Mouse (Mus musculus): ENCODE data around the gene Grb7.

Grb7 gene

DNA sequence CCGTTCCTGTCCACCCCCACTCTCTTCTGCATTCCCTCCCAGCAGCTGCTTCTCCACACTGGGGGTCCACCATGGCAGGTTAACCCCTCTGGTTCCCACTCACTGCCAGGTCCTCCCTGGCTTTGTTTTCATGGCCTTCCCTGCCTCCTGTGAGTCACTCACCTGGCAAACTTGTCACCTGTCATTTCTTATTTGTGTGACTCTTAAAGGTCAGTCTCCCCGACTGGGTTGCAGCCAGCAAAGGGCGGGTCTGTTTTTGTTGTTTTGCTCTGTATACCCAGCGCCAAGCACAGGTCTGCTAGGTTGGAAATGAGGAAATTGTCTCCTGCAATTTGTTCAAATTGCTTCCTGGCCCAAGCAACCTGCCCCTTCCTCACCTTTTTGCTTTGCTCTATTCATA is 515 bp upstream of the Grb7 start:
- in situ Hi-C loops (cut with MboI, MseI) = no loop called here

- in situ Hi-C loops (cut with MboI, MseI) = no loop called here
These were observed 624 bp downstream of the Grb7 start for GRCm38 (mm10) chr11:98446562-98447474.

DNA sequence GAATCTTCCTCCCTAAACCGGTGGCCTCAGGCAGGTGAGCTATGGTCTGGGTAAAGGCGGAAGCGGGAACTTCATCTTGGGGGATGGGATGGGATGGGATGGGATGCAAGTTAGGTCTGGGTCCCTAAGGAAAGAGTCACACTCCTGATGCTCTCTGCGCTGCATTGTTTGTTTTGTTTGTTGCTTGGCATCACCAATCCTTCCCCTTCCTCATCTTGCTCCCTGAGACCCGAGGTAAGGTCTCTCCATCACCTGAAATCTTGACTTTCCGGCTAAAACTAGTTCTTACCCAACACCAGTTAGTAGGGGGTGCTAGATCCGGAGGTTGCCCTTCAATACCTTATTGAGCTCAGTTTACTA is 1.3 kb downstream of the Grb7 start:
- in situ Hi-C loops (cut with MboI, MseI) = no loop called here

- in situ Hi-C loops (cut with MboI, MseI) = no loop called here
These were observed 2.1 kb downstream of the Grb7 start for GRCm38 (mm10) chr11:98448191-98448790.

DNA sequence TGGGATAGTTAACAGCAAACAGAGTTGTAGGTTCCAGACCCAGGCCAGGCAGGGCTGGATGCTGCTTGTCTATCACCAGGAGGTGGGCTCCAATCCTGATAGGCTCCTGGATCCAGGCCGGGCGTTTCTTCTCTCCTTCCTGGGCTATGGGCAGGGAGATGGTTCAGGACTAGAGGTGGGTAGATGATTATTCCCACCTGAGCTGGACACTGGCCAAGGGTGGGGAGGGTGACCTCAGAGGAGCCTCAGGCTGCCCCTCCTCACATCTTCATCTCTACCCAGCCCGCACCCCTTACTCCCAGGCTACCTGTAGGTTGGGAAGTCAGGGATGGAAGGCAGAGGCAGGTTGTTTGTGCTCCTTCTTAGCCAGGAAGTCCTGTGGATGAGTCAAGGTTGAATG is 3.2 kb downstream of the Grb7 start:
- in situ Hi-C loops (cut with MboI, MseI) = no loop called here

DNA sequence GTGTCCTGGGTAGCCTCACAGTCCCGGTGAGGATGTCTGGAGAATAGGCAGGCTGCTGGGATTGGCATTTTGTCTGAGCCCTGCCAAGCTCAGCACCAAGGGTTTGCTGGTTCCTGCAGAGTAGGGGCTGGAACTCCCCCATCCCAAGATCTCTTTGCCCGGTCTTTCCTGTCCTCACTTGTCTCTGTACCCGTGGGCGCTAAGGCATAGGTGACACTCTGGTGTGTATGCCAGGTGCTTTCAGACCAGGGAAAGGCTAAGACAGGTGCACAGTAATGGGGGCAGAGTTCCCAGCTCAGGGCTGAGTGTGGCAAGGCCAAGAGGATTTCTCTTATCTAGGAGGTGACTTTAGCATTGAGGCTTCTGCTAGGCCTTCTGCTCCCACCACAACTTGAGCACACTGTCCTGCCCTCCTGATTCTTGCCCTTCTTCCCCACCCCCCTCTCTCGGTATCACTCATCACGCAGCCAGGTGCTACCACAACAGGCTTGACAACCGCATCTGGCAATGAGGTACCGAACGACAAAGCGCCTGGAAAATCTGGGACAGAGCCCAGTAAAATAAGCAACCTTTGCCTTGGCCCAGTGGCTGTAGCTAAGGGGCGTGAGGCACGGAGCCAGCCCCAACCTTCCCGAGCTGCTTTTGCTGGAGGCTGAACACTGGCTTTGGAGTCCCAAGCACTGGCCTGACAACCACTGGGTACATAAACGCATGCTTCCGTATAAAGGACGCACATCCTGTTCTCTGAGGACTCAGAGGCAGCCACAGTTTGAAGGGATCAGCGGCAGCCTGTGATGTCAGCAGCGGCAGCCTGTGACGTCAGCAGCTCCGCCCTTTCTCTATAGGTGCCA is 4.0 kb downstream of the Grb7 start:
- in situ Hi-C loops (cut with MboI, MseI) = no loop called here

DNA sequence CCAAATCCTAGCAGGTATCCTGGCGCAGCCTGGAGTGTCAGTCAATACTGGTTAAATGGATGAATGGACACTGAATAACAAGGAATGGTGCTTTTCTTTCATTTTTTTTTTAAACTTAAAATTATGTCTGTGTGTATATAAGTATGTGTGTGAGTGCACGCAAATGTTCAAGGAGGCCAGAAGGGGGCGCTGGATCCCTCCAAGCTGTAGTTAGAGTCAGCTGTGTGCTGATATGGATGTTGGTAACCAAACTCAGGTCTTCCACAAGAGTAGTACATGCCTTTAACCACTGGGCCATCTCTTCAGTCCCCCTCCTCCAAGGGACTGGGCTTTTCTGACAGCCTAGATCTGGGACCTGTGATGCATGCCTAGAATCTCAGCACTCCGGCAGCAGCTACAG is 9.3 kb downstream of the Grb7 start:
- in situ Hi-C loops (cut with MboI, MseI) = no loop called here

- in situ Hi-C loops (cut with MboI, MseI) = no loop called here
These were observed 10.4 kb downstream of the Grb7 start for GRCm38 (mm10) chr11:98456545-98456944.

GRCm38 (mm10) chr11:98456945-98457344 is 10.8 kb downstream of the Grb7 start:
- in situ Hi-C loops (cut with MboI, MseI) = no loop called here

- in situ Hi-C loops (cut with MboI, MseI) = no loop called here
These were observed 11.3 kb downstream of the Grb7 start for GRCm38 (mm10) chr11:98457367-98458120.

- in situ Hi-C loops (cut with MboI, MseI) = no loop called here
These were observed 12.2 kb downstream of the Grb7 start for GRCm38 (mm10) chr11:98458121-98458990.

- in situ Hi-C loops (cut with MboI, MseI) = no loop called here
These were observed 13.0 kb downstream of the Grb7 start for GRCm38 (mm10) chr11:98459071-98459741.

GRCm38 (mm10) chr11:98459860-98460259 is 13.7 kb downstream of the Grb7 start:
- in situ Hi-C loops (cut with MboI, MseI) = no loop called here

DNA sequence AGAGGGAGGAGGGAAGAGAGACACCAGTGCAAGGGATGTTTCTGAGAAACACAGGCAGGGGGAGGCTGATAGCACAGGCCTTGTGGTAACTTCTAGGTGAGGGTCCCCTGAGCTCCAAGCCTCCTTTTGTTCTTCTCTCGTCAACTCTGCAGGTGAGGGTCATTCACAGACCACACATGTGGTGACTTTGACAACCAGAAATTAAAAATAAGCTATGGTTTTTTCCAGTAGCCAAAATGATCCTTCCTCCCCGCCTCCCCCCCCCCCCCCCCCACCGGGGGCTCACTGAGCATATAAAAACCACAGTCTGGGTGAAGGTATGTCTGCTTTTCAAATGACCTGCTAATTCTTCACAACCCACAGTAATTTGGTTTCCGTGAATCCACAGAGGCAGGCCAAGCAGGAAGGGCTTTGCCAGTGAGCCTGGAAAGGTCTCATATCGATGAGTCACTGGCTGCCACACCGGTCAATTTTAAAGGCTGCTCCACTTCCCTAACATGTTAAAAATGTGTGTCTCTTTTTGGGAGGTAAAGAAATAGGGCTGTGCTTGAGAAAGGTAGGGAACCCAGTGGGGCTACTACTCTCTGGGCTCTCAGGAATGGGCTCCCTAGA is 15.0 kb downstream of the Grb7 start:
- in situ Hi-C loops (cut with MboI, MseI) = no loop called here

GRCm38 (mm10) chr11:98462255-98462654 is 16.1 kb downstream of the Grb7 start:
- in situ Hi-C loops (cut with MboI, MseI) = no loop called here

- in situ Hi-C loops (cut with MboI, MseI) = no loop called here
These were observed 17.7 kb downstream of the Grb7 start for GRCm38 (mm10) chr11:98463911-98464310.

GRCm38 (mm10) chr11:98464516-98464915 is 18.3 kb downstream of the Grb7 start:
- in situ Hi-C loops (cut with MboI, MseI) = no loop called here

DNA sequence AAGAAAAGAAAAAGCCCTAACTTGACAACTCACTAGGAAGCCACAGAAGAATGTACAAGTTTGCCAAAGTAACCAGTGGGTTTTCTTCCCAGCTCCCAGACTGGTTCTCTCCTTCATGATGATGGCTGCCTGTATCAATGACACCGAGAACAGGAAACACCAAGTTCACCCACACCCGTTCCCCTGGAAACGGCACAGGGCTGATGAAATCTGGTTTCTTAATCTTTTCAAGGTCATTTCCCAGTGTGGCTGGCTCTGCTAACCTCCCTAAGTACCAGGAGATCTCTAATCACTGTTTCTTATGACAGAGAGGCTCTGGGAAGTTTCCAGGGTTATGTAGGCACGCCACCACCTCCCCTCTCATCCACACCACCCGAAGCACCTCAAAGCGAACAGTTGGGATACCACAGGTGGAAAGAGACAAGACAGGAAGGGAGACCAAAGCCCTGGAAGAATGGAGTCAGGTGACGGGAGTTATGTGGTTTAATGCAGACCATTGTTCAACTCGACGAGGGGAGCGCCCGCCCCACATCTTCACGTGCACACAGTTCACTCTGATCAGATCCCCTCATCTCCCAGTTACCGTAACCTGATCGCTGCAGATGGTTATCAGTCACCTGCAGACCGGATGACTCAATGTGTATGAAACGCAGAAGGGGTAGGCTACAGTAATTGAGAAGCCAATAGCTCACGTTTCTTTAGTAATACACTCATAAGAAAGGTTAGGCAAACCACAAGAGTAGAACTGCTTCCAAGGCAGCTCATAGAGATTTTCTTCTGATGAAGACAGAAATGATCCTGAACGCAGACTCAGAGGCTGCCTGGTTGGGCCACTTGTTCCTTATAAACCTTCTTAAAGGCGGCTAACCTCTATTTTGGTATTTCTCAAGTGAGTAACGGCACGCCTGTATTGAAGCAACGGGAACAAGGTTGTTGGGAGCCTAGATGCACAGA is 23.8 kb downstream of the Grb7 start:
- in situ Hi-C loops (cut with MboI, MseI) = loop anchor here (5.0 kb wide), 2 partner anchors 42 to 77 kb away; partner anchors contain the start of gene Ikzf3
